Mouse (Mus musculus): ENCODE measurements around the gene Wfdc12.
"Not testable (repeated sequence)": the region's sequence is repeated elsewhere in the genome, so short reads cannot be mapped to it uniquely, and the experiment has no call there.

The Wfdc12 gene

GRCm38 (mm10) chr2:164190576-164190975 lies at the start of gene Wfdc12:
TSS of gene Wfdc12 (minus strand) at chr2:164190608.
- DNase-seq: peak; percentile 72

DNA sequence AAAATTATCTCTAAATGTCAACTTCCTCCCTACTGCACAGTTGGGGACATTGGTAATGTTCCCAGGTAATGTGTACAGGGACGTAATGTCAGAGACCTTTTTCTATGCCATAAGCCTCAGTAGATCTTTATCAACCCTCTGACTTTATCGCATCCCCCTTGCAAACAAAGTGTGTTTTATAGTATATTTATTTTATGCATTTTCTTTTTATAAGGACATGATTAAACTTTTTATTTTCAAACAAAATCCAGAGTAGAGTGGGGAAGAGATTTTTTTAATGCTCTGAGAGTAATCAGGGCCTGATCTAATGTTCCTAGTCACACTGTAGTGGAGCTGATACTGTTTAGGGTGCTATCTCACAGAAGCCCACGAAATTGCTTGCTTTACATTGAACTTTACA lies 48.0 kb upstream of the Wfdc12 start, which contains the start of gene Svs2:
Gene Svs2 (minus strand): TSS at position 101 of the 400 bp plus-strand sequence.
- no peak for DNase-seq

- DNase-seq: no peak
These were observed 42.3 kb upstream of the Wfdc12 start for GRCm38 (mm10) chr2:164232671-164233070.

DNA sequence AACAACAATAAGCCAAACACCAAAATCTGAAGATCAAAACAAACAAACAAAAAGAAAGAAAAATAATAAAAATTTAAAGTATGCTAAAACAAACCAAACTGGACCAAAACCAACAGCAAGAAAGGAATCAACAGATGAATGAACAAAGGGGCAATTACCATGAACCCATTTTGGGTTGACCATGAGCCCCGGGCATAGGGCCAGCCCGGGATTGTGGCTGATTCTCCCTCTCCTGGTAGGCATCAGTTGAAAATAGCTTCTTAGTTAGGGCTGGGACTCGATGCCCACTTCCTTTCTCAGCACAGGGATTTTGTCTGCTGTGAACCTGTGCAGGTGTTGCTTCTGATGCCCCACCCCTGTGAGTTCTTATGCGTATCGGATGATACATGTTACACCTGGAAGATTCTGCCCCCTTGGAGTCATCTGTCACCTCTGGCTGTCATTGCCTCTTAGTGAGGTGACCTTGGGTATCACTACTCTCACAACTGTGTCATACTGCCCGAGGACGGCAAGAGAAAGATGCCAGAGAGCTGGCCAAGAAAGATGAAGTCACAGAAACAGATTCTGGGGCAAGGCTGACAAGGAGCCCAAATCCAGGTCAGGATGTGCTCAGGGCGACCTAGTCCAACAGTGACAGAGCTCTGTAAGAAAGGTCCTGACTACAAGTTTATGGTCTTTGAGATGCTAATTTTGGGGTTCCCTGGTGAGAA lies 38.1 kb upstream of the Wfdc12 start:
- DNase-seq: no peak

- no peak for DNase-seq
These were observed 31.1 kb upstream of the Wfdc12 start, which contains the start of gene Wfdc15b for GRCm38 (mm10) chr2:164221522-164221921. TSS of gene Wfdc15b (minus strand) at chr2:164221660.

DNA sequence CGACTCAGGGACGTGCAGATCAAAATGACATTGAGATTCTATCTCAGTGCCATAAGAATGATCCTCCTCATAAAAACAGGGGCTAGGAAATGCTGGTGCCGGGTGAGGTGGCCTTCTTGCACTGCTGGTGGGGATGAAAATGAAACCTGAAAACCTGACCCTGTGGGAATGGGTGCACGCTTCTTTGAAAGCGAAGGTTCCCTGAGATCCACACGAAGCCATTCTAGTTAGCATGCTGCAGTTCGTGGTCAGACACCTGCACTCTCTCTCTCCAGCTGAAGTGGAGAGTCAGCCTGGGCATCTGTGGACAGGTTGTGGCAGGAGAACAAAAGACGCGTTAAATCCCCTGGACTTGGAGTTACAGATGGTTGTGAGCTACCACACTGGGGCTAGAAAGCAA lies 28.9 kb upstream of the Wfdc12 start:
- DNase-seq: no peak

- no peak for DNase-seq
These were observed 22.3 kb upstream of the Wfdc12 start for GRCm38 (mm10) chr2:164212711-164213110.

DNA sequence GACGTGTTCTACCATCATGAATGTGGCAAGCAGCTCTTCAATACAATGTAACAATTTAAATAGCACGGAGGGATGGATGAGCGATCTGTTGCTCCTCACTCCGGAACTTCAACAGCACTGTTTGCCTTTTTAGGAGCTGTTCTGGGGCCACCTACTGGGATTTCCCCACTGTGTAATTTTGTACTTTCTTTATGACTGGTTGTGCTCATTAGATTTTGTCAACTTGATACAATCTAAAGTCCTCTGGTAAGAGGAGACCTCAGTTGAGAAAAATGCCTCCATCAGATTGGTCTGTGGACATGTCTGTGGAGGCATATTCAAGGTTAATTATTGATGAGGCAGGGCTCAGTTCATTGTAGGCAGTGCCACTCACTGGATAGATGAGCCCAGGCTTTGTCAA lies 20.5 kb upstream of the Wfdc12 start:
- DNase-seq: no peak

GRCm38 (mm10) chr2:164206676-164207075 lies 16.3 kb upstream of the Wfdc12 start:
- DNase-seq: no peak

GRCm38 (mm10) chr2:164206011-164206410 lies 15.6 kb upstream of the Wfdc12 start:
- not testable (repeated sequence) for DNase-seq

- DNase-seq: no peak
These were observed 9.4 kb upstream of the Wfdc12 start, which contains the start of gene Wfdc15a for GRCm38 (mm10) chr2:164199626-164200327. TSS of gene Wfdc15a (minus strand) at chr2:164200130.

GRCm38 (mm10) chr2:164196700-164196990 lies 6.2 kb upstream of the Wfdc12 start:
- DNase-seq: no peak

GRCm38 (mm10) chr2:164195971-164196699 lies 5.7 kb upstream of the Wfdc12 start:
- no peak for DNase-seq

DNA sequence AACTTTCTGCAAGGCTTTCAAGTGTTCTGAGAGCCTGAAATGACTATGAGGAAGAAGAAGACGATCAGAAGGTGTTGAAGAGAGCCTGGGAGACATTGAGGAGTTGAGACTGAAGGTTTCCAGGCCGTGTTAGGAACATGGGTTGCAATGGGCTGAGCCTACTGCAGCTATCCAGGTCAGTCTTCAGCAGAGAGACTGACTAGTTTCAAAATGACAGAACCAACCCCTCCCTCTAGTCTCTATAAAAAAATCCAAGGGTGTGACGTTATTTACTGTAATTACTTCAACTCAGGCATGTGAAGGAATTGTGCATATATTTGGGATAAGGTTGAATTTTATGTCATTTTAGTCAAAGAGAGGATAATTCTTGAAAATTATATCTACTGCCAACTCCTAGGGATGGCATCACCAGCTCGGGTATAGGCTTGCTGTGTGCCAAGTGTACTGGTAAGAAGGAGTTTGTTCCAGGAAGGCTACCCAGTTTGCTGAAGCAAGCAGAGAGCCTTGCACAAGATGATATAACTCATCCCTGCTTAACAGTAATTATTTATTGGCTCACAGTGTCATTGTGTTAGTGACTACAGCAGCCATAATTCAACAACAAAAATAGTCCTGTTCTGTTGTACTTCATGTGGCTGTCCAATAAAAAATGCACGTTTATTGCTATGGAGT lies 4.7 kb upstream of the Wfdc12 start:
- DNase-seq: no peak

GRCm38 (mm10) chr2:164192279-164192678 lies 1.9 kb upstream of the Wfdc12 start:
- no peak for DNase-seq

- no peak for DNase-seq
These were observed 1.7 kb downstream of the Wfdc12 start for GRCm38 (mm10) chr2:164188722-164189121.

GRCm38 (mm10) chr2:164184145-164184719 lies 6.2 kb downstream of the Wfdc12 start:
- DNase-seq: peak; percentile 31

DNA sequence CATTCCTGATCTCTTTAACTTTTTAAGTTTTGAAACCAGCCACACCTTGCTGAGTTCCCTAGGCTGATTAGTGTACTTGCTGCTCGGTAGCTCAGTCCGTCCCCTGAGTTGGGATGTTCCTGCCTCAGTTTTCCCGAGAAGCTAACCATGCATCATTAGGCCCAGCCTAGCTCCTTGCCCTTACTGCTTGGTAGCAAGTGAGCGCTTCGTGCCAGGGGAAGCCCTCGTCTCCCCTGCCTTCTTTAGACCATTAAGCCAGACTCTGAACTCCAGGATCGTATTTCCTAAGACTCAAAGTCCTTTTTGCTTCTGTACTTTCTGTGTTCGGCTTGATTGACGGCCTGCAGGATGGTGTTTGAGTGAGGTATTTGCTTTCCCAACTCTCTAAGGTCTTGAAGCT lies 7.1 kb downstream of the Wfdc12 start:
- no peak for DNase-seq

- no peak for DNase-seq
These were observed 7.6 kb downstream of the Wfdc12 start, which contains the start of gene Wfdc5 for GRCm38 (mm10) chr2:164182692-164183255. TSS of gene Wfdc5 (minus strand) at chr2:164182742.

DNA sequence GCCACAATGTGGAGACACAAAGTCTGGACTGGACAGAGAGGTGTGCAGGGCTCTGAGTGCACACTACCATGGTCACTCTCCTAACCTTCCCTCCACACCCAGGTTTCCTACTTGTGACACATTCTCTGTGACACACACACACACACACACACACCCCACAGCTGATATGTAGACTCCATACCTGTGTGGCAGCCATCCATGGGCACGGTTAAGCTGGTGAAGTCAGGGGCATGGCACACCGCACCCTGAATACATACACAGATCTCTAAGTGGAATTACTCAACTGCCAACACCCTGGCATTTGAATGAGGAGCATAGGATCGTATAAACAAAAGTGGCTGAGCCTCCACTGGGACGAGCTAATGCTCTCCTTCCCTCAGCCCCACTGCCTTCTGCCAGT lies 9.6 kb downstream of the Wfdc12 start:
- peak; percentile 20 for DNase-seq

GRCm38 (mm10) chr2:164180124-164180523 lies 10.3 kb downstream of the Wfdc12 start:
- peak; percentile 58 for DNase-seq

GRCm38 (mm10) chr2:164177831-164178230 lies 12.6 kb downstream of the Wfdc12 start:
- DNase-seq: no peak

Data from lung, postnatal 10 days (tissue).